Mouse (Mus musculus): Measurements from ENCODE around the gene Gm43517. TPM values are rescaled to one million over a fixed set of nuclear protein-coding genes. Genes with fewer than 3 reads are reported as not detected.

The Gm43517 gene
- polyA plus RNA-seq, 2 experiments = 0.04 TPM; not detected in 1

DNA sequence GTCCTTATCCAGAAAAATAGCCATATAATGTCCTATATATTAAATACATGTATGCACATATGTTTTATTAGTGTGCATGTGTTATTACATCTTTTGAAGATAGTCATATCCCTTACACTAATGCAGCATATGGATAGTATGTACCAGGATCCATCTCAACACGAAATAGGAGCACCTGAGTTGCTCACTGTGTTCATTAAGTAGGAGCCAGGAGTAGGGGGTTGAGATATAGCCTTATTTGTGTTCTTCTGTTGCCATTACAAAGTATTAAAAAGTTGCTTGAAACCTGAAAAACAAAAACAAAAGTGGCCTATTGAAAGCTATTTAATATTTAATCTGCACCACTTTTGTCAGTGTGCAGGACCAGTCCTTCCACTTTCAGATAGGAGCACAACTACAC lies 9.2 kb downstream of the Gm43517 start:
- Histone ChIP-seq H3K27ac (replicated peaks; ENCODE audit: low read depth, low read length) (no peak overlapping the region), H3K9me3 (ENCODE audit: control insufficient read depth, low read length) (no peaks in the 10 kb centered on the region), H3K4me2 (replicated peaks; ENCODE audit: low read depth, low read length, severe bottlenecking) (no peak overlapping the region), H3K4me1 (ENCODE audit: control insufficient read depth, insufficient read depth, low read length) (no peaks in the 10 kb centered on the region), H3K9ac (ENCODE audit: low read depth, low read length, severe bottlenecking) (no peak overlapping the region), H3K4me3 (replicated peaks; ENCODE audit: low read length) (no peak overlapping the region), H3K27me3 (ENCODE audit: control insufficient read depth, insufficient read depth, low read length) (peaks cover 87% of the 10 kb centered on the region), H3K36me3 (ENCODE audit: control insufficient read depth, insufficient read depth, low read length) (no peaks in the 10 kb centered on the region)
- DNase-seq (ENCODE audit: low spot score) = no peak
- ATAC-seq (ENCODE audit: low FRiP score, low read depth) = no peak
- TF ChIP-seq POLR2A (IDR thresholded peaks at IDR 0.05; ENCODE audit: borderline replicate concordance, extremely low read depth, insufficient read depth, insufficient read length) = no peak
- 3% methylated on average over 1 of the region's 1 CpGs for WGBS

DNA sequence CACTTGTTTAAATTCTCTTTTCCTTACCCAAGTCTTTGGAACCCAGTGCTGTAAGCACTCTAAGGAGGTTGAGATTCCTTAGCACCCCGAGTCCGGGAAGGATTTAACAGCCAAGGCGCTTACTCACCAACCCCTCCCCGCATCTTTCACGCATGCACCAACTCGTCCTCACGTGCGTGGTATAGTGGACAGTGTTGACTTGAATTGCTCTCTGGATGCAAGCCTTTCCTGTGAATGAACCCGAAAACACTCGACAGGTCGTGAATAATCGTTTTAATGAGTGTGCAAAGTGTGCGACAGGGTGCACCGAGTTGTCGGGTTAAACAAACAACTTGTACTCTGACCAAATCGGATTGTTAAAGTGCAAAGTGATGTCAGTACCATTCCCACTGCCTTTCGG lies 9.9 kb downstream of the Gm43517 start:
- under 1% methylated on average over 17 of the region's 17 CpGs for WGBS
- no peak overlapping the region for H3K27ac ChIP-seq (replicated peaks; ENCODE audit: low read depth, low read length)
- no peak for DNase-seq (ENCODE audit: low spot score)
- no peaks in the 10 kb centered on the region for H3K9me3 ChIP-seq (ENCODE audit: control insufficient read depth, low read length)
- H3K4me3 ChIP-seq (replicated peaks; ENCODE audit: low read length) = no peak overlapping the region
- TF ChIP-seq POLR2A (IDR thresholded peaks at IDR 0.05; ENCODE audit: borderline replicate concordance, extremely low read depth, insufficient read depth, insufficient read length) = no peak
- H3K4me1 ChIP-seq (ENCODE audit: control insufficient read depth, insufficient read depth, low read length) = no peaks in the 10 kb centered on the region
- peaks cover 85% of the 10 kb centered on the region for H3K27me3 ChIP-seq (ENCODE audit: control insufficient read depth, insufficient read depth, low read length)
- H3K4me2 ChIP-seq (replicated peaks; ENCODE audit: low read depth, low read length, severe bottlenecking) = no peak overlapping the region
- no peak for ATAC-seq (ENCODE audit: low FRiP score, low read depth)
- H3K9ac ChIP-seq (ENCODE audit: low read depth, low read length, severe bottlenecking) = no peak overlapping the region
- no peaks in the 10 kb centered on the region for H3K36me3 ChIP-seq (ENCODE audit: control insufficient read depth, insufficient read depth, low read length)

DNA sequence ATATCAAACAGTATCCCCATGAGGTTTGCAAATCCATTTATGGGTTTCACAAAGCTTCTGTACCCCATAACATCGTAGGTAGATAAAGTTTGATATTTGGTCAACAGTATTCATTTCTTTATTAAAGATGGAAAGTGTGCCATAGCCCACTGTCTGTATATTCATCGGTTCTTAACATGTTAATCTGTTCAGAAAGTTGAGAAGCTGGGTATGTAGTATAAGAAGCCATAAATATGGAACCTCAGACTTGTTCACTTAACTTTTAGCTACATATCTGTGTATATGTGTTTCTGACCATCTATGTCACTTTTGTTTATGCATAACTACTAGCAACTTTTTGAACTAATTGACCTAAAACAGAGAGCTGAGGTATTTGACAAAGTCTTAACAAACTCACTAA lies 11.0 kb downstream of the Gm43517 start:
- Histone ChIP-seq H3K9me3 (ENCODE audit: control insufficient read depth, low read length) (no peaks in the 10 kb centered on the region), H3K27me3 (ENCODE audit: control insufficient read depth, insufficient read depth, low read length) (peaks cover 85% of the 10 kb centered on the region), H3K4me1 (ENCODE audit: control insufficient read depth, insufficient read depth, low read length) (no peaks in the 10 kb centered on the region), H3K36me3 (ENCODE audit: control insufficient read depth, insufficient read depth, low read length) (no peaks in the 10 kb centered on the region), H3K27ac (replicated peaks; ENCODE audit: low read depth, low read length) (no peak overlapping the region), H3K4me2 (replicated peaks; ENCODE audit: low read depth, low read length, severe bottlenecking) (no peak overlapping the region), H3K4me3 (replicated peaks; ENCODE audit: low read length) (no peak overlapping the region), H3K9ac (ENCODE audit: low read depth, low read length, severe bottlenecking) (no peak overlapping the region)
- DNase-seq (ENCODE audit: low spot score) = peak; percentile 1
- no peak for TF ChIP-seq POLR2A (IDR thresholded peaks at IDR 0.05; ENCODE audit: borderline replicate concordance, extremely low read depth, insufficient read depth, insufficient read length)
- no peak for ATAC-seq (ENCODE audit: low FRiP score, low read depth)
- 21% methylated on average over 2 of the region's 2 CpGs for WGBS

DNA sequence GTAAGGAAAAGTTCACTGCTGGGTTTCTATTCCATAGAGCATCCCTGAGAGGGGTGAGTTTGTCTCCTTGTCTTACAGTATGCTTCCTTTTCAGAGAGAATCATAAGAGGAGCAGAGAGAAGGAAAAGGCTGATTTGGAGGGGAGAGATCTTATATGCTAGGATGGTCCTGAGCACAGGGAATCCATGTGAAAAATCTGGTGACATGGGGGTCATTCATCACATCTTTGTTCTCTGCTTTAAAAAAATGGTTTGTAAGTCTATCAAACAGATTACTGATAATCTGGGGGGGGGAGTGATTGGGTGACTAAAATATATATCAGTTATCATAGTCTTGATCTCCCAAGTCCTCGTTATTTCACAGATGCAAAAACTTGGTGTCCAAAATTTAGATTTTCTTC lies 11.8 kb downstream of the Gm43517 start:
- Histone ChIP-seq H3K9me3 (ENCODE audit: control insufficient read depth, low read length) (no peaks in the 10 kb centered on the region), H3K27me3 (ENCODE audit: control insufficient read depth, insufficient read depth, low read length) (peaks cover 85% of the 10 kb centered on the region), H3K9ac (ENCODE audit: low read depth, low read length, severe bottlenecking) (no peak overlapping the region), H3K27ac (replicated peaks; ENCODE audit: low read depth, low read length) (no peak overlapping the region), H3K4me1 (ENCODE audit: control insufficient read depth, insufficient read depth, low read length) (0 out of 2 replicates have a peak, but pooled peaks cover under 1% of the 10 kb centered on the region), H3K36me3 (ENCODE audit: control insufficient read depth, insufficient read depth, low read length) (no peaks in the 10 kb centered on the region), H3K4me3 (replicated peaks; ENCODE audit: low read length) (no peak overlapping the region), H3K4me2 (replicated peaks; ENCODE audit: low read depth, low read length, severe bottlenecking) (no peak overlapping the region)
- 35% methylated on average over 1 of the region's 1 CpGs for WGBS
- TF ChIP-seq POLR2A (IDR thresholded peaks at IDR 0.05; ENCODE audit: borderline replicate concordance, extremely low read depth, insufficient read depth, insufficient read length) = no peak
- DNase-seq (ENCODE audit: low spot score) = peak; percentile 2
- no peak for ATAC-seq (ENCODE audit: low FRiP score, low read depth)

DNA sequence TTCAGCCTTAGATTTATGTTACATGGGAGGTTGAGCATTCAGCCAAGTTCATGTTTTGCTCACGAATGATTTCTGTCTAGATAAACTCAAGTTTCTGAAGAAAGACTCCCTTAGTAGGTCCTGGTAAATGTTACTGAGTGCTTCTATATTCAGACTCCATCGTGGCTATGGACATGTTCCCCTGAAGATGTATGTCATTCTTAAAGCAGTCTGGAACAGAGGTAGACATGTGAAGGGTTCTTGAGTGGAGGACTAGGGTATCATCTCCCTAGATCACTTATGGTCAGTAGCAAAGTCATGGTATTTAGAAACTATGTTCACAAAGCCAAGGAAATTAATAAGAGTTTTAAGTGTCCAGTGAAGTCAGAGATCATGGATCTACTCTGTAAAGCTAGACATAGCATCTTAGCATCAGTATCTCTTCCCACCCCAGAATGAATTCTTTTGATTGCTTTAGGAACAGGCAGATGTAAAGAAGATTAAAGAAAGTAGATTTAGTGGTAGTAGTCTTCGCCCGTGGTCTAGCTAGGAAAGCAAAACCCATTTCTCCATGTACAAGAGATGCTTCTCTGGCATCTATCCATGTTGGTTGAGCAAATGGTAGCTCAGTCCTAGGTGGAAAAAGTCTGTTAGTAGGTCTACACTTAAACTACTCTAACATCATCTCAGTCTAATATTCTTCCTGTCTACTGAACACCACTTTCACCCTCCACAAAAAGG lies 12.6 kb downstream of the Gm43517 start:
- Histone ChIP-seq H3K36me3 (ENCODE audit: control insufficient read depth, insufficient read depth, low read length) (no peaks in the 10 kb centered on the region), H3K27ac (replicated peaks; ENCODE audit: low read depth, low read length) (no peak overlapping the region), H3K4me3 (replicated peaks; ENCODE audit: low read length) (no peak overlapping the region), H3K27me3 (ENCODE audit: control insufficient read depth, insufficient read depth, low read length) (peaks cover 81% of the 10 kb centered on the region), H3K9me3 (ENCODE audit: control insufficient read depth, low read length) (no peaks in the 10 kb centered on the region), H3K4me1 (ENCODE audit: control insufficient read depth, insufficient read depth, low read length) (0 out of 2 replicates have a peak, but pooled peaks cover 2% of the 10 kb centered on the region), H3K9ac (ENCODE audit: low read depth, low read length, severe bottlenecking) (no peak overlapping the region), H3K4me2 (replicated peaks; ENCODE audit: low read depth, low read length, severe bottlenecking) (no peak overlapping the region)
- peak; percentile 2 for DNase-seq (ENCODE audit: low spot score)
- no peak for TF ChIP-seq POLR2A (IDR thresholded peaks at IDR 0.05; ENCODE audit: borderline replicate concordance, extremely low read depth, insufficient read depth, insufficient read length)
- 24% methylated on average over 4 of the region's 4 CpGs for WGBS
- ATAC-seq (ENCODE audit: low FRiP score, low read depth) = no peak
